Mouse (Mus musculus) ES-E14 (cell line): ENCODE data around the gene Polm. TPM values are rescaled to one million over a fixed set of nuclear protein-coding genes. Genes with fewer than 3 reads are reported as not detected.

Source experiments
- DNase-seq: peaks from one replicate; pipeline ENCODE4 v3.0.0-alpha.2; 2013; ENCODE audit warnings: low read depth, low spot score
- H3K27ac ChIP-seq: 2 replicates; pipeline ENCODE4 v1.5.1; 2012; ENCODE audit warnings: low read depth, mild to moderate bottlenecking, low read length, moderate library complexity, mixed read lengths; ENCODE audit not compliant: poor library complexity, insufficient read depth, severe bottlenecking
- H3K36me3 ChIP-seq: 2 replicates; pipeline ENCODE4 v1.6.1; 2012; ENCODE audit warnings: mild to moderate bottlenecking, low read length, moderate library complexity, mixed read lengths; ENCODE audit not compliant: control insufficient read depth, poor library complexity, insufficient read depth, severe bottlenecking
- H3K4me1 ChIP-seq, 2 experiments: fragments of 150-350 bp in 1 of 2; sonication (generic) in 1 of 2; 2 replicates each; pipeline ENCODE4 v1.6.1; 2012; ENCODE audit warnings: low read length in 2 of 2, mild to moderate bottlenecking in 1 of 2, mixed read lengths in 1 of 2; ENCODE audit not compliant: control insufficient read depth in 2 of 2, insufficient read depth in 2 of 2, poor library complexity in 1 of 2
- H3K4me3 ChIP-seq, 2 experiments: fragments of 150-350 bp in 1 of 2; sonication (generic) in 1 of 2; 2 replicates each; pipeline ENCODE4 v1.5.1; 2012; ENCODE audit warnings: low read length in 2 of 2, low read depth in 1 of 2, mild to moderate bottlenecking in 1 of 2, mixed read lengths in 1 of 2; ENCODE audit not compliant: insufficient read depth in 1 of 2, poor library complexity in 1 of 2, severe bottlenecking in 1 of 2
- H3K9ac ChIP-seq: 2 replicates; pipeline ENCODE4 v1.6.1; 2012; ENCODE audit warnings: low read depth, mild to moderate bottlenecking, low read length, mixed read lengths; ENCODE audit not compliant: poor library complexity, insufficient read depth, severe bottlenecking
- H3K9me3 ChIP-seq: fragments of 150-350 bp; sonication (generic); 2 replicates; pipeline ENCODE4 v1.6.1; 2012; ENCODE audit warnings: low read depth, mild to moderate bottlenecking, low read length; ENCODE audit not compliant: control insufficient read depth, insufficient read depth
- CHD2 ChIP-seq: IDR thresholded peaks from 2 replicates; pipeline ENCODE4 v1.6.1; 2014; ENCODE audit warnings: mild to moderate bottlenecking, low read depth, low read length, inconsistent platforms
- HCFC1 ChIP-seq: IDR thresholded peaks from 2 replicates; pipeline ENCODE4 v1.6.1; 2012; ENCODE audit warnings: low read length, inconsistent platforms, borderline replicate concordance; ENCODE audit not compliant: insufficient read depth
- MAFK ChIP-seq: IDR thresholded peaks from 2 replicates; pipeline ENCODE4 v1.6.1; 2014; ENCODE audit warnings: mild to moderate bottlenecking, low read depth, low read length, inconsistent platforms; ENCODE audit not compliant: insufficient read depth
- ZC3H11A ChIP-seq: IDR thresholded peaks from 2 replicates; pipeline ENCODE4 v1.6.1; 2012; ENCODE audit warnings: low read depth, mild to moderate bottlenecking, inconsistent platforms, low read length, borderline replicate concordance
- ZNF384 ChIP-seq: IDR thresholded peaks from 2 replicates; pipeline ENCODE4 v1.6.1; 2012; ENCODE audit warnings: low read depth, low read length, inconsistent platforms
- in situ Hi-C, 2 experiments: fragments of 600-800 bp; cut with MboI; formaldehyde crosslinking; loops; one replicate each; pipeline ENCODE4 v1.15.1; 2025; ENCODE audit warnings: low sequenced_read_pairs in 2 of 2, inconsistent platforms in 1 of 2; ENCODE audit not compliant: unreplicated experiment in 2 of 2
- total RNA-seq: library from RNA; depleted of rRNA; stranded (reverse); fragments of 300-350 nt; gene quantifications from 2 replicates; pipeline ENCODE4 v1.2.3, GENCODE M21; 2012

Polm gene
- total RNA-seq, 1 experiment = 6.7 TPM

- Histone ChIP-seq H3K4me1 (peaks cover 0 to 6% of the 10 kb centered on the region in 2 experiments; a peak in 2 of 4 replicates), H3K27ac (no peak overlapping the region), H3K9me3 (no peaks in the 10 kb centered on the region), H3K9ac (no peak overlapping the region), H3K36me3 (no peaks in the 10 kb centered on the region), H3K4me3 (no peak overlapping the region)
- no peak for TF ChIP-seq ZNF384
- no peak for TF ChIP-seq HCFC1
- no peak for TF ChIP-seq MAFK
- TF ChIP-seq CHD2 = no peak
- TF ChIP-seq ZC3H11A = no peak
- in situ Hi-C loops = no loop called here
- DNase-seq = no peak
Observed at GRCm38 (mm10) chr11:5848741-5849140, 10.9 kb upstream of the Polm start.

- Histone ChIP-seq H3K4me1 (peaks cover 0 to 6% of the 10 kb centered on the region in 2 experiments; a peak in 2 of 4 replicates), H3K36me3 (no peaks in the 10 kb centered on the region), H3K4me3 (no peak overlapping the region), H3K9me3 (peaks cover under 1% of the 10 kb centered on the region; the same call in 1 of the 2 replicates), H3K9ac (no peak overlapping the region), H3K27ac (no peak overlapping the region)
- in situ Hi-C loops = no loop called here
- no peak for DNase-seq
- TF ChIP-seq HCFC1 (no peak), MAFK (no peak), ZNF384 (no peak), CHD2 (no peak), ZC3H11A (no peak)
Observed at GRCm38 (mm10) chr11:5846639-5847345, 9.0 kb upstream of the Polm start.

- no peak for DNase-seq
- Histone ChIP-seq H3K27ac (no peak overlapping the region), H3K4me3 (no peak overlapping the region), H3K4me1 (peaks cover 0 to 2% of the 10 kb centered on the region in 2 experiments; a peak in 1 of 4 replicates), H3K36me3 (no peaks in the 10 kb centered on the region), H3K9ac (no peak overlapping the region), H3K9me3 (peaks cover 4% of the 10 kb centered on the region)
- TF ChIP-seq ZC3H11A = no peak
- TF ChIP-seq CHD2 = no peak
- no peak for TF ChIP-seq MAFK
- no peak for TF ChIP-seq HCFC1
- no peak for TF ChIP-seq ZNF384
- in situ Hi-C loops = no loop called here
Observed at GRCm38 (mm10) chr11:5843131-5843530, 5.3 kb upstream of the Polm start.

GRCm38 (mm10) chr11:5841751-5842150 is 3.9 kb upstream of the Polm start:
- in situ Hi-C loops = no loop called here
- Histone ChIP-seq H3K4me1 (peaks cover 0 to 2% of the 10 kb centered on the region in 2 experiments; a peak in 1 of 4 replicates), H3K27ac (no peak overlapping the region), H3K9ac (no peak overlapping the region), H3K9me3 (peaks cover 4% of the 10 kb centered on the region), H3K4me3 (no peak overlapping the region), H3K36me3 (no peaks in the 10 kb centered on the region)
- TF ChIP-seq ZC3H11A = no peak
- no peak for TF ChIP-seq HCFC1
- TF ChIP-seq CHD2 = no peak
- no peak for TF ChIP-seq ZNF384
- TF ChIP-seq MAFK = no peak
- no peak for DNase-seq
